Mouse (Mus musculus) CH12.LX (cell line): ENCODE data around the gene Ak4.

Source experiments
- BHLHE40 ChIP-seq: IDR thresholded peaks from 2 replicates; pipeline ENCODE4 v1.6.1; 2011; ENCODE audit warnings: mild to moderate bottlenecking, low read depth, low read length, improper control_type of control experiment
- CHD2 ChIP-seq: IDR thresholded peaks from 2 replicates; pipeline ENCODE4 v1.6.1; 2011; ENCODE audit warnings: low read length, improper control_type of control experiment
- CTCF ChIP-seq, 2 experiments: IDR thresholded peaks in 1 of 2; conservative IDR thresholded peaks in 1 of 2; 2 replicates each; pipeline ENCODE4 v1.5.1; 2011 to 2012; ENCODE audit warnings: low read depth in 2 of 2, low read length in 2 of 2, improper control_type of control experiment in 1 of 2, inconsistent platforms in 1 of 2, mild to moderate bottlenecking in 1 of 2, moderate library complexity in 1 of 2
- ELF1 ChIP-seq: IDR thresholded peaks from 2 replicates; pipeline ENCODE4 v1.6.1; 2014; ENCODE audit warnings: low read depth, mild to moderate bottlenecking, inconsistent platforms, low read length, improper control_type of control experiment
- EP300 ChIP-seq: IDR thresholded peaks from 2 replicates; pipeline ENCODE4 v1.6.1; 2011; ENCODE audit warnings: low read length, improper control_type of control experiment
- GABPA ChIP-seq: IDR thresholded peaks from 2 replicates; pipeline ENCODE4 v1.6.1; 2012; ENCODE audit warnings: low read depth, low read length, improper control_type of control experiment, inconsistent platforms; ENCODE audit not compliant: insufficient replicate concordance
- HCFC1 ChIP-seq: IDR thresholded peaks from 2 replicates; pipeline ENCODE4 v1.6.1; 2012; ENCODE audit warnings: low read depth, mild to moderate bottlenecking, inconsistent platforms, low read length, improper control_type of control experiment
- MXI1 ChIP-seq: IDR thresholded peaks from 2 replicates; pipeline ENCODE4 v1.6.1; 2011; ENCODE audit warnings: mild to moderate bottlenecking, low read depth, low read length, improper control_type of control experiment
- POLR2A ChIP-seq: IDR thresholded peaks from 2 replicates; pipeline ENCODE4 v1.6.1; 2011; ENCODE audit warnings: low read depth, mild to moderate bottlenecking, improper control_type of control experiment, low read length
- TBP ChIP-seq: conservative IDR thresholded peaks from 2 replicates; pipeline ENCODE4 v1.6.1; 2011; ENCODE audit warnings: low read depth, low read length, improper control_type of control experiment
- TCF12 ChIP-seq: IDR thresholded peaks from 2 replicates; pipeline ENCODE4 v1.6.1; 2014; ENCODE audit warnings: low read depth, mild to moderate bottlenecking, inconsistent platforms, low read length, improper control_type of control experiment
- USF2 ChIP-seq: conservative IDR thresholded peaks from 2 replicates; pipeline ENCODE4 v1.6.1; 2011; ENCODE audit warnings: low read depth, low read length, improper control_type of control experiment
- ZC3H11A ChIP-seq: IDR thresholded peaks from 2 replicates; pipeline ENCODE4 v1.6.1; 2012; ENCODE audit warnings: low read depth, mild to moderate bottlenecking, inconsistent platforms, low read length, improper control_type of control experiment
- ZNF384 ChIP-seq: IDR thresholded peaks from 2 replicates; pipeline ENCODE4 v1.6.1; 2012; ENCODE audit warnings: low read depth, low read length, improper control_type of control experiment, inconsistent platforms

DNA sequence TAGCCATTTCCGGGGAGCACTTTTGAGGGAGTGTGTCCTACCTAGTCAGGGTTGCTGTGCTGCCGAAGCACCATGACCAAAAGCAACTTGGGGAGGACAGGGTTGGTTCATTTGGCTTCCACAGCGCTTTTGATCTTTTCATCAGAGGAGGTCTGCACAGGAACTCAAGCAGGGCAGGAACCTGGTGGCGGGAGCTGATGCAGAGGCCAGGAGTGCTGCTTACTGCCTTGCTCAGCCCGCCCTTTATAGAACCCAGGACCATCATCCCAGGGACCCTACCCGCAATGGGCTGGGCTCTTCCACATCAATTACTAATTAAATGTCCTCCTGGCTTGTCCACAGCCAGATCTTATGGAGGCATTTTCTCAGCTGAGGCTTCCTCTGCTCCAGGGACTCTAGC lies 7.5 kb downstream of the Ak4 start:
- TF ChIP-seq USF2 (no peak), CTCF (conservative IDR thresholded peaks at IDR 0.05 in 1 of 2, IDR thresholded peaks at IDR 0.05 in 1 of 2; ENCODE audit: low read depth in 2 of 2, low read length in 2 of 2) (no peak), MXI1 (no peak), EP300 (no peak), TBP (no peak), TCF12 (no peak), ELF1 (no peak), POLR2A (no peak), ZC3H11A (no peak), ZNF384 (no peak), BHLHE40 (no peak), GABPA (no peak), CHD2 (no peak), HCFC1 (no peak)
